ENCODE assay signal across 21 mouse cellular contexts in the genomic region with DNA sequence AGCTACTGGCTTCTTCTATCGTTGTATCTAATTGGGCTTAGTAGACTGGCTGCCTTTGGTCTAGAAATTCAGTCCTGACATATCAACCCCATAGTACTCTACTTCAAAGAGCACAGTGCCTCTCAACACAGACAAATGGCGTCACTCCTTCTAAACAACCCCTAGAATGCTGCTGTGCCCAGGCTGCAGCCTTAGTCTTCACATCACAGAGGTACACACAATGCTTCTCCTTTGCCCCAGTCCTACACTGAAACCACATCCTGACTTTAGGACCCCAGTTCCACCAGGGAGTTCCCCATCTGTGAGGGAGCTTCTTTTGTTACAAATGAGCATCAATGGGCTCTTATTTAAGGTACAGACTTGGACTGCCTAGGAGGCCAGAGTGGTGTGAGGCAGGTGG.
A peak's percentile ranks its signal among the peaks of the same experiment; 100 is the strongest.
DNase-seq lines count a peak whose midpoint lies in the region; TF ChIP-seq lines count a peak whose summit lies in the region.
"Had no signal": no experiment of that assay in that cellular context is flagged by ENCODE, and none has a peak within 500 bp of the region (broad histone marks: within the 10 kb centered on the region; RNA-seq: fewer than 3 reads in every experiment).

No protein-coding gene starts in this region.

- TF ChIP-seq EP300 in heart, adult 2 months (IDR thresholded peaks at IDR 0.05; ENCODE audit: insufficient read depth, low read depth, low read length), result no peak

- DNase-seq in heart, adult 11 months, result peak; percentile 60
- DNase-seq in heart, adult 2 months, result no peak
- peak; percentile 26 for DNase-seq in T-cell, adult 2 months (ENCODE audit: low spot score)
- DNase-seq in splenic B cell, adult 2 months (ENCODE audit: low read depth, low spot score), result peak; percentile 37
- DNase-seq in thymus, postnatal 36 days, result peak; percentile 11 to 39
- DNase-seq in lung, postnatal 14 days, result no peak
- no peak for DNase-seq in adrenal gland, adult 18-20 months (ENCODE audit: low spot score in 2 of 2)
- no peak for DNase-seq in gastrocnemius, postnatal 4 days (ENCODE audit: low spot score in 2 of 2)
- DNase-seq: adrenal gland, postnatal 14 days; cerebellum, adult 9-11 months; heart, postnatal 36 days; kidney, adult 9 months; kidney, postnatal 14 days; right cerebral cortex, postnatal 14 days had no signal

- 91% methylated on average over 2 of the region's 2 CpGs for WGBS in heart, adult 2 months

- no peak for TF ChIP-seq POLR2A in heart, adult 2 months (IDR thresholded peaks at IDR 0.05; ENCODE audit: insufficient read depth, low read depth, low read length)

- H3K9ac ChIP-seq in heart, adult 2 months (ENCODE audit: low read depth, low read length), result no peak overlapping the region
- H3K9ac ChIP-seq: heart, embryonic 12.5 days; hindbrain, embryonic 14.5 days; midbrain, embryonic 12.5 days had no signal

- H3K27me3 ChIP-seq in heart, adult 2 months (ENCODE audit: control insufficient read depth, insufficient read depth, low read length), result no peaks in the 10 kb centered on the region
- H3K27me3 ChIP-seq in splenic B cell, adult 2 months (ENCODE audit: control insufficient read depth, insufficient read depth, low read length, poor library complexity, severe bottlenecking), result no peaks in the 10 kb centered on the region
- H3K27me3 ChIP-seq: CH12.LX; heart, embryonic 12.5 days had no signal

- no peaks in the 10 kb centered on the region for H3K36me3 ChIP-seq in heart, adult 2 months (ENCODE audit: control insufficient read depth, insufficient read depth, low read length)
- H3K36me3 ChIP-seq in splenic B cell, adult 2 months (ENCODE audit: control insufficient read depth, insufficient read depth, low read length, poor library complexity, severe bottlenecking), result no peaks in the 10 kb centered on the region
- H3K36me3 ChIP-seq: embryonic facial prominence, embryonic 10.5 days; G1E; heart, embryonic 12.5 days; midbrain, embryonic 12.5 days had no signal

- no peak for TF ChIP-seq CTCF in heart, adult 2 months (IDR thresholded peaks at IDR 0.05)

- H3K79me2 ChIP-seq in heart, adult 2 months (replicated peaks; ENCODE audit: control insufficient read depth, insufficient read depth, low read length), result no peaks in the 10 kb centered on the region

- no peak overlapping the region for H3K4me3 ChIP-seq in heart, adult 2 months
- H3K4me3 ChIP-seq: embryonic facial prominence, embryonic 10.5 days; heart, embryonic 12.5 days; layer of hippocampus, adult 2 months; midbrain, embryonic 12.5 days had no signal

- peaks cover 2% of the 10 kb centered on the region; the same call in 1 of the 2 replicates for H3K4me1 ChIP-seq in heart, adult 2 months (ENCODE audit: control insufficient read depth, insufficient read depth, low read length)

- no peak overlapping the region for H3K27ac ChIP-seq in heart, adult 2 months
- H3K27ac ChIP-seq: embryonic facial prominence, embryonic 10.5 days; hindbrain, embryonic 14.5 days; layer of hippocampus, adult 2 months; midbrain, embryonic 12.5 days had no signal

- intact Hi-C loops in heart, adult 2 months (cut with DNase I), result no loop called here

Comparison
In these comparisons a context has a peak if more than half of its experiments do, and no peak if none do; other contexts are left out.
1. DNase-seq: peak in heart, adult 11 months (single experiment), T-cell, adult 2 months (single experiment), splenic B cell, adult 2 months (single experiment) and thymus, postnatal 36 days (2 of 2); none in heart, adult 2 months (0 of 2), lung, postnatal 14 days (single experiment), adrenal gland, adult 18-20 months (0 of 2) and gastrocnemius, postnatal 4 days (0 of 2).